Mouse (Mus musculus): Measurements from ENCODE around the gene Atp6v1g2.

- no peak for TF ChIP-seq CTCF (IDR thresholded peaks at IDR 0.05; ENCODE audit: borderline replicate concordance, insufficient read depth, low read depth, low read length)
- no peak for TF ChIP-seq POLR2A (IDR thresholded peaks at IDR 0.05; ENCODE audit: borderline replicate concordance, insufficient read depth, low read length)
Observed at GRCm38 (mm10) chr17:35185639-35186611, 47.5 kb upstream of the Atp6v1g2 start.

All from cerebellum, adult 2 months (tissue).